Mouse (Mus musculus): ENCODE data around the gene Chsy1. TPM values are rescaled to one million over a fixed set of nuclear protein-coding genes. Genes with fewer than 3 reads are reported as not detected.

The Chsy1 gene
- polyA plus RNA-seq, 1 experiment from 2014 or later, result 24.0 TPM

- Histone ChIP-seq H3K36me3 (ENCODE audit: control insufficient read depth, insufficient read depth, low read length) (0 out of 2 replicates have a peak, but pooled peaks cover 5% of the 10 kb centered on the region), H3K4me1 (ENCODE audit: control insufficient read depth in 2 of 2, insufficient read depth in 2 of 2, low read length in 2 of 2) (peaks cover 17 to 50% of the 10 kb centered on the region in 2 experiments), H3K4me3 (ENCODE audit: control insufficient read depth in 1 of 2, insufficient read depth in 1 of 2, low read depth in 1 of 2, low read length in 2 of 2) (no peak overlapping the region), H3K27me3 (ENCODE audit: control insufficient read depth, insufficient read depth, low read length) (no peaks in the 10 kb centered on the region), H3K27ac (replicated peaks in 1 of 2; ENCODE audit: control insufficient read depth in 1 of 2, insufficient read depth in 1 of 2, low read depth in 2 of 2, low read length in 2 of 2) (no peak overlapping the region), H3K9ac (ENCODE audit: low read length) (no peak overlapping the region), H3K9me3 (ENCODE audit: control insufficient read depth, low read length) (no peaks in the 10 kb centered on the region), H3K4me2 (ENCODE audit: low read length) (no peak overlapping the region)
- WGBS, result 80% methylated on average over 7 of the region's 7 CpGs
- ATAC-seq (ENCODE audit: insufficient number of reproducible peaks, insufficient read depth, low FRiP score, low read depth), result no peak
These were observed 9.5 kb downstream of the Chsy1 start for GRCm38 (mm10) chr7:66118796-66119195.

DNA sequence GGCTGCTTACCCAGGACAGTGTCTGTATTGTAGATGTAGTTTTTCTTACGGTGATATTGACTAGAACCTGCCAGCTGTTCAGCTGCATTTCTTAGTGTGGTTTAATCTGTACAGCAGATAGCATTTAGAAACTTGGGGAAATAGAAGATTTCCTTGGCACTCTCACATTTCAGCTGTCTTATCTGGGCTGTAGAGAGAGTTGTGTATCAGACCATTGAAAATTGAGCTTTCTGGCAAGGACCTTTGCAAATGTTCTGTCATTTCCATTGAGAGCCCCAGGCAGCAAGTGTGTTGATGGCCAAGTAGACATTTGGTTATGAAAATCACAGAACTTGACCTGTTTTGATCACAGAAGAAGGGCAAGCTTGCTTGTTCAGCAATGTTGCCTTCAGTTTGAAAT is 10.8 kb downstream of the Chsy1 start:
- H3K4me2 ChIP-seq (ENCODE audit: low read length), result no peak overlapping the region
- H3K9me3 ChIP-seq (ENCODE audit: control insufficient read depth, low read length), result no peaks in the 10 kb centered on the region
- H3K36me3 ChIP-seq (ENCODE audit: control insufficient read depth, insufficient read depth, low read length), result peaks cover 4% of the 10 kb centered on the region
- 58% methylated on average over 1 of the region's 1 CpGs for WGBS
- H3K4me1 ChIP-seq (ENCODE audit: control insufficient read depth in 2 of 2, insufficient read depth in 2 of 2, low read length in 2 of 2), result peaks cover 17 to 40% of the 10 kb centered on the region in 2 experiments
- H3K9ac ChIP-seq (ENCODE audit: low read length), result no peak overlapping the region
- ATAC-seq (ENCODE audit: insufficient number of reproducible peaks, insufficient read depth, low FRiP score, low read depth), result no peak
- H3K27ac ChIP-seq (replicated peaks in 1 of 2; ENCODE audit: control insufficient read depth in 1 of 2, insufficient read depth in 1 of 2, low read depth in 2 of 2, low read length in 2 of 2), result no peak overlapping the region
- H3K27me3 ChIP-seq (ENCODE audit: control insufficient read depth, insufficient read depth, low read length), result no peaks in the 10 kb centered on the region
- H3K4me3 ChIP-seq (ENCODE audit: control insufficient read depth in 1 of 2, insufficient read depth in 1 of 2, low read depth in 1 of 2, low read length in 2 of 2), result no peak overlapping the region

- Histone ChIP-seq H3K9ac (ENCODE audit: low read length) (no peak overlapping the region), H3K9me3 (ENCODE audit: control insufficient read depth, low read length) (no peaks in the 10 kb centered on the region), H3K4me2 (ENCODE audit: low read length) (no peak overlapping the region), H3K27me3 (ENCODE audit: control insufficient read depth, insufficient read depth, low read length) (no peaks in the 10 kb centered on the region), H3K4me1 (ENCODE audit: control insufficient read depth in 2 of 2, insufficient read depth in 2 of 2, low read length in 2 of 2) (peaks cover 15 to 33% of the 10 kb centered on the region in 2 experiments), H3K36me3 (ENCODE audit: control insufficient read depth, insufficient read depth, low read length) (peaks cover 11% of the 10 kb centered on the region), H3K4me3 (ENCODE audit: control insufficient read depth in 1 of 2, insufficient read depth in 1 of 2, low read depth in 1 of 2, low read length in 2 of 2) (no peak overlapping the region), H3K27ac (replicated peaks in 1 of 2; ENCODE audit: control insufficient read depth in 1 of 2, insufficient read depth in 1 of 2, low read depth in 2 of 2, low read length in 2 of 2) (no peak overlapping the region)
- no peak for ATAC-seq (ENCODE audit: insufficient number of reproducible peaks, insufficient read depth, low FRiP score, low read depth)
- 84% methylated on average over 7 of the region's 7 CpGs for WGBS
These were observed 11.5 kb downstream of the Chsy1 start for GRCm38 (mm10) chr7:66120702-66121396.

DNA sequence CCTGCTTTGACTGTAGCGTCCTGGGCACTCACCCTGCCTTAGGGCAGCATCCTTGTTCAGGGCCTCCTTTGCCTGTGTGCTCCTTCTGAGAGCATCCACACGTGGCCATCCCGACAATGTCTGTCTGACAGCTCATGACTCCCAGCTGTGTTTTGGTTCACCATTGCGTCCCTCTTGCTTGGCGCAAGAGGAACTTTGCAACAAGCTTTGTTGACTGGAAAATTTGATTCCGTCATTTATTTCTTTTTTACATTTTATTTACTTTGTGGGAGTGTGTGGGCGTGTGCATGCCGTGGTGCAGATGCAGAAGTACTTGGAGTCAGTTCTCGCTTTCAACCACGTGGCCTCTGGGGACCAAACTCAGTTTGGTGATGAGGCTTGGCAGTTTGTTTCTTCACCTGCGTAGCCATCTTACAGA is 15.2 kb downstream of the Chsy1 start:
- Histone ChIP-seq H3K4me1 (ENCODE audit: control insufficient read depth in 2 of 2, insufficient read depth in 2 of 2, low read length in 2 of 2) (peaks cover 8 to 33% of the 10 kb centered on the region in 2 experiments), H3K27ac (replicated peaks in 1 of 2; ENCODE audit: control insufficient read depth in 1 of 2, insufficient read depth in 1 of 2, low read depth in 2 of 2, low read length in 2 of 2) (no peak overlapping the region), H3K36me3 (ENCODE audit: control insufficient read depth, insufficient read depth, low read length) (peaks cover 24% of the 10 kb centered on the region), H3K9ac (ENCODE audit: low read length) (no peak overlapping the region), H3K9me3 (ENCODE audit: control insufficient read depth, low read length) (no peaks in the 10 kb centered on the region), H3K27me3 (ENCODE audit: control insufficient read depth, insufficient read depth, low read length) (no peaks in the 10 kb centered on the region), H3K4me2 (ENCODE audit: low read length) (no peak overlapping the region), H3K4me3 (ENCODE audit: control insufficient read depth in 1 of 2, insufficient read depth in 1 of 2, low read depth in 1 of 2, low read length in 2 of 2) (no peak overlapping the region)
- ATAC-seq (ENCODE audit: insufficient number of reproducible peaks, insufficient read depth, low FRiP score, low read depth), result no peak
- WGBS, result 79% methylated on average over 11 of the region's 11 CpGs

DNA sequence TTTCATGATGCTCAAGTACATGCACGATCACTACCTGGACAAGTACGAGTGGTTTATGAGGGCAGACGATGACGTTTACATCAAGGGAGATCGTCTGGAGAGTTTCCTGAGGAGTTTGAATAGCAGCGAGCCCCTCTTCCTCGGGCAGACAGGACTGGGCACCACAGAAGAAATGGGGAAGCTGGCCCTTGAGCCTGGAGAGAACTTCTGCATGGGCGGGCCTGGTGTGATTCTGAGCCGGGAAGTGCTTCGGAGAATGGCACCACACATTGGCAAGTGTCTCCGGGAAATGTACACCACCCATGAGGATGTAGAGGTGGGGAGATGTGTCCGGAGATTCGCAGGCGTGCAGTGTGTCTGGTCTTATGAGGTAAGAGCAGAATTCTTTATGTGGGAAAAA is 16.1 kb downstream of the Chsy1 start:
- peaks cover 24% of the 10 kb centered on the region for H3K36me3 ChIP-seq (ENCODE audit: control insufficient read depth, insufficient read depth, low read length)
- peaks cover 8 to 29% of the 10 kb centered on the region in 2 experiments for H3K4me1 ChIP-seq (ENCODE audit: control insufficient read depth in 2 of 2, insufficient read depth in 2 of 2, low read length in 2 of 2)
- no peaks in the 10 kb centered on the region for H3K9me3 ChIP-seq (ENCODE audit: control insufficient read depth, low read length)
- no peak overlapping the region for H3K4me2 ChIP-seq (ENCODE audit: low read length)
- ATAC-seq (ENCODE audit: insufficient number of reproducible peaks, insufficient read depth, low FRiP score, low read depth), result no peak
- H3K9ac ChIP-seq (ENCODE audit: low read length), result no peak overlapping the region
- H3K27ac ChIP-seq (replicated peaks in 1 of 2; ENCODE audit: control insufficient read depth in 1 of 2, insufficient read depth in 1 of 2, low read depth in 2 of 2, low read length in 2 of 2), result no peak overlapping the region
- 91% methylated on average over 14 of the region's 14 CpGs for WGBS
- H3K27me3 ChIP-seq (ENCODE audit: control insufficient read depth, insufficient read depth, low read length), result no peaks in the 10 kb centered on the region
- no peak overlapping the region for H3K4me3 ChIP-seq (ENCODE audit: control insufficient read depth in 1 of 2, insufficient read depth in 1 of 2, low read depth in 1 of 2, low read length in 2 of 2)

DNA sequence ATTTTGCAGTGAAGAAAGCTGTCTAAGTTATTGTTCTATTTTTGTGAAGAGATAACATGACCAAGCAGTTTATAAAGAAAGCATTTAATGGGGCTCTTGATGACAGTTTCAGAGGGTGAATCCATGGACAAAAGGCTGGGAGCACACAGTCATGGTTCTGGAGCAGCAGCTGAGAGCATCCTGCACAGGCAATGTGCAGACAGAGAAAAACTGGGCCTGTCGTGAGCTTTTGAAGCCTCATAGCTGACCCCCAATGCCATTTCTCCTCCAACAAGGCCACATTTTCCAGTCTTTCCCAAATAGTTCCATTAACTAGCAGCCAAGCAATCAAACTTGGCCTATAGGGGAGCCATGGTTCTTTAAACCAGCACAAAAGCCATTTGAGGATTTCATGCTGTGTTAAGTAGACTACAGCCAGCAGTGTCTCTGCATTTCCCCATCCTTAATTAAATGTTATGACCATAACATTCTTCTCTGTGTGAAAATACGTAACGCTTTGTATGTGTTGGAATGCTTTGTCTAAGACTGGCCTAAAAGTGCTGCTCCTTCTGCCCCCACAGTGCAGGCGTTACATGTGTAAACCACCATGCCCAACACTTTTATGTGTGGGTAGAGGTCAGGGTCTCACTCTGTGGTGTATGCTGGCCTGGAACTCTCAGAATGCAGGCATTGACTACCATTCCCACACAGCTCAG is 18.8 kb downstream of the Chsy1 start:
- Histone ChIP-seq H3K27me3 (ENCODE audit: control insufficient read depth, insufficient read depth, low read length) (no peaks in the 10 kb centered on the region), H3K4me3 (ENCODE audit: control insufficient read depth in 1 of 2, insufficient read depth in 1 of 2, low read depth in 1 of 2, low read length in 2 of 2) (no peak overlapping the region), H3K27ac (replicated peaks in 1 of 2; ENCODE audit: control insufficient read depth in 1 of 2, insufficient read depth in 1 of 2, low read depth in 2 of 2, low read length in 2 of 2) (0 out of 4 replicates have a peak overlapping the region, but pooled peaks of 1 of the 2 experiments have one; percentile 31), H3K4me2 (ENCODE audit: low read length) (no peak overlapping the region), H3K9ac (ENCODE audit: low read length) (no peak overlapping the region), H3K36me3 (ENCODE audit: control insufficient read depth, insufficient read depth, low read length) (peaks cover 28% of the 10 kb centered on the region), H3K9me3 (ENCODE audit: control insufficient read depth, low read length) (no peaks in the 10 kb centered on the region), H3K4me1 (ENCODE audit: control insufficient read depth in 2 of 2, insufficient read depth in 2 of 2, low read length in 2 of 2) (peaks cover 10 to 26% of the 10 kb centered on the region in 2 experiments)
- WGBS, result 75% methylated on average over 4 of the region's 4 CpGs
- no peak for ATAC-seq (ENCODE audit: insufficient number of reproducible peaks, insufficient read depth, low FRiP score, low read depth)

DNA sequence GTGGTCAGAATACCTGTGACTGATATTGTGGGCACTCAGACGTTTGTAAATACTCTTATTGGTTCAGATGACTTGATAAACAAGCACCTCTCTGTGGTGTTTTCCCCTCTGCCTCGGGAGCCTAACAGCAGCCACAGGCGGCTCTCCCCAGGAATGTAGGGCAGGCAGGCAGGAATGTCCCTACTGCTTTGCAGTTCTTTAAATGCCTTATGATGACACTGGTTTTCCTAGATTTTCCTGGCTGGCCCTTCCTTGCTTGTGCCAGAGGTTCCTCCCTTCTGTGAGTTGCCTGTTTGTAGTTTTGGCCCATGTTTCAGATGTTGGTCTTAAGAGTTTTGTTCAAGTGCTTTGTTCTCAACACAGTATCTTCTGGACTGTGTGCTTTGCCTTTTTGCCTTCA is 19.5 kb downstream of the Chsy1 start:
- H3K9me3 ChIP-seq (ENCODE audit: control insufficient read depth, low read length), result no peaks in the 10 kb centered on the region
- no peak overlapping the region for H3K9ac ChIP-seq (ENCODE audit: low read length)
- peaks cover 10 to 26% of the 10 kb centered on the region in 2 experiments for H3K4me1 ChIP-seq (ENCODE audit: control insufficient read depth in 2 of 2, insufficient read depth in 2 of 2, low read length in 2 of 2)
- 0 out of 4 replicates have a peak overlapping the region, but pooled peaks of 1 of the 2 experiments have one; percentile 31 for H3K27ac ChIP-seq (replicated peaks in 1 of 2; ENCODE audit: control insufficient read depth in 1 of 2, insufficient read depth in 1 of 2, low read depth in 2 of 2, low read length in 2 of 2)
- no peaks in the 10 kb centered on the region for H3K27me3 ChIP-seq (ENCODE audit: control insufficient read depth, insufficient read depth, low read length)
- no peak overlapping the region for H3K4me3 ChIP-seq (ENCODE audit: control insufficient read depth in 1 of 2, insufficient read depth in 1 of 2, low read depth in 1 of 2, low read length in 2 of 2)
- ATAC-seq (ENCODE audit: insufficient number of reproducible peaks, insufficient read depth, low FRiP score, low read depth), result 0 out of 2 replicates have a peak, but pooled peaks have one; percentile 26
- peaks cover 28% of the 10 kb centered on the region for H3K36me3 ChIP-seq (ENCODE audit: control insufficient read depth, insufficient read depth, low read length)
- WGBS, result 9% methylated on average over 3 of the region's 3 CpGs
- no peak overlapping the region for H3K4me2 ChIP-seq (ENCODE audit: low read length)

Data from heart, embryonic 14.5 days (tissue).